Mouse (Mus musculus) thymus, postnatal 14 days (tissue): ENCODE data around the gene Thap12.

ENCODE experiments used
- DNase-seq: peaks from one replicate; pipeline ENCODE4 v3.0.0; 2021

The Thap12 gene

DNA sequence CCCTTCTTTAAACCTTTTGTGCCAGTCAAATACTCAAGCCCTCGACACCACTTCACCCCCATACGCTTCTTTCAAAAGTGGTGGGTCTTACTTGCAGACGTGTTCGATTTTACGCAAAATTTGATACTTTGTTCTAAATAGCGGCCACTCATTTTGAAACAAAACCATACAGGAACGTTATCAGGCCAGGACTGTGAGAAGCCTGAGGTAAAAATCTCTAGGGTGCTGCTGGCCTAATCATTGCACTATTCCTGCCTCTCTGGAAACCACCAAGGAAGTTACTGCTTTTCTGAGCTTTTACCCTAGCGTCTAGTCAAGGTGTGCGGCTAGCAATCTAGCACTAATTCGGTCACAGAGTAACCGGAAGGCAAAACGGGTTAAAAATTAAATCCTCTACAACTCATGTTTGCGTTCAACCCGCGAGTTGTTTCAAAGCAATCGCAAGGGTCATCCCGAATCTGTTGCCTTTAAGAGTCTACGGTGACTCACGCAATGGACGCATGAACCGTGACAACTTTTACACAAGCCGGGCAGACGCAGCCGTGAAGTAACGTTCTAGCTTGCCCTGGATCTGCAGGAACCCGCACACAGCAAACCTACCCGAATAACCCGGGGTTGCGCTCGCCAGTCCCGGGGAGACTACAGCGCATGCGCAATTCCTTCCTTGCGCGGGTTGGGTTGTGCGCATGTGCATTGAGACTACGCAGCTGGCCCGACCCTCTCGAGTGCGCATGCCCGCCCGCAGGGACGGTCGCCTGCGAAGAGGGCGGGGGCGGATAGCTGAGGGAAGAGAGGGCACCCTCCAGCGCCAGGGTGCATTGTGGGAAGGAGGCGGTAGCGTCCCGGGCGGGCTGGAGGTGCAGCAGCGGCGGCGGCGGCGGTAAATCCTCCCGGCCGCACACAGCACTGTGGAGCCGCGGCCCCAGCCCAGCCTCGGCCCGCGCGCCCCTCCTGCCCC lies at the start of gene Thap12:
Gene Thap12 (plus strand): TSS at position 821 of the 958 bp plus-strand sequence.
- peak; percentile 100 for DNase-seq

DNA sequence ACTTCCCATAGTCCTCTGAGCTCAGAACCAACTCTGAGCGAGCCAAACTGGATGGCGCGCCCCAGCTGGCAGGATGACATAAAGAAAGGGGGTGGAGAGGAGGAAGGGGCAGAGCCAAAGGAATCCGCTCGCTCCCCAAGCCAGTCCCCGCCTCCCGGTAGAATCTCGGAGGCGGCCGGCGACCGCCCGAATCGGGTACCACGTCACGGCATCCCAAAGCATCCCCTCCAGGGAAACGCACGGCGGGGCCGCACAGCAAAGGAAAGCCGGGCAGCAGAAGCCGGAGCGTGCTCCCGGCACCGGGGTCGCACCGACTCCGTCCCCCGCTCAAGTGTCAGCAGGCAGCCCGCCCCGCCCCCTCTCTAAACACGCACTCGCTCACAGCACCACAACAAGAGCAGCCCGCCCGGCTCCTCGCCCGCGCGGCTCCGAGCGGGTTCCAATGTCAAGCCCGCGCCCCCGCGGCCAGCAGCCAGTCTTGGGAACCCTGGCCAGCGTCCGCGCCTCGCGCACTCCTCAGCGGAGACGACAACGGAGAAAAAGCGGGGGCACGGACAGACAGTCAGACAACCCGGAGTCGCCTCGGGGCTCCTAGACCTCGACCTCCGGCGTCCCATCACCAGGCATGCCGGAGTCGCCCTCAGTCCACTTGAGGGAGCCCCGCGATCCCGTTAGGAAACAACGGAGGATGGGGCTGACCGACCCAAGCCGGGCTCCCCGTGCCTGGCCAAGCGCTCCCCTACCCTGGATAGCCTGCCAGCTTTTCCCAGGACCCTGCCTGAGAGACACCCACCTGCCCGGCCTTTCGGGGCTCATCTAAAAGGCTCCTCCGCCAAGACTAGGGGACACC lies 47.0 kb upstream of the Thap12 start:
- DNase-seq, result peak; percentile 77

DNA sequence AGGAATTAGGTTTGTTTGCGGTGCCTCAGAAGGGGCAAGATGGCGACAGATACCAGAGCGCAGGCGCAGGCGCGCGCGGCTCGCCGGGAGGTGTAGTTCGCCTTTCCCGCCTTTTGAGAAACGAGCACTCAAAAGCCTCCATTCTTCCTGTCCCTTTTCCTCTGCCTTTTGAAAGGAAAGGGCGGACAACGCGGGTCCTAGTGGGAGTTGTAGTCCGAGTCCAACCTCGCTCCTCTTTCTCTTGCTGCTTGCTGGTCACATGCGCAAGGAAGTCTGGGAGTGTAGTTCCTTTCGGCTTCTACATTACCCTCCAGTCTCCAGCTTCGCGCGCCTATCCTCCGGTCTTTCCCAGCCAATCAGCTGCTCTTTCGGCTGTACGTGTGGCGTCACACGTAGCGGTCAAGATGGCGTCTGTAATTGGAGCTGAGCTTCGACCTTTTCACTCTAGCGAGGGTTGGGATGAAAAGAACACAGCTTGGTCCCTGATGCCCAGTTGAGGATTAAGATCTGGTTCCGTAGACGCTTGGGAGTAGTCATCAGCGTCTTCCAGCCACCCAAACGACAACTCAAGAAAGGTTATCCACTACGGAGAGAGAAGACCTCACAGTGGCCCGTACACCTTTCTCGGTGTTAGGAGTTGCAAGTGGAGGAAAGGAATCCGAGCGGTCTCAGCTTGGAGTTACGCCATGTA lies 46.2 kb upstream of the Thap12 start, which contains the start of gene Emsy:
Gene Emsy (minus strand): TSS at position 253 of the 691 bp plus-strand sequence.
- peak; percentile 91 for DNase-seq

DNA sequence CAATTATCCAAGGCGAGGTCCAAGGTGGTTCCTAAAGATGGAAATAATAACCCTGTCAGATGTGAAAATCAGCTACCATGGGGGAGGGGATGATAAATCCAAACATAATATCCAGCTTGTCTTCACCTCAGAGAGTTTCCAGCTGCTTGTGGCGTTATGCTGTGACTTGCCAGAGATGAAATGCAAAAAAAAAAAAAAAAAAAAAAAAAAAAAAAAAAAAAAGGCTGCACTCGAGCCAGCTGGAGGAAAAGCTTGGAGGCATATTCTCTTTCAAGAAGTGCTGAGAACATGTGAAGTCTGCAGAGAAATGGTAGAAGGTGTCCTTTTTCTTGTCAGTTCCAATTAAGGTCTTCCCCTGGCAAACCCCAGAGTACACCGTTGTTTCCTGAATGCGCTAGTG lies 37.7 kb upstream of the Thap12 start:
- DNase-seq, result no peak

DNA sequence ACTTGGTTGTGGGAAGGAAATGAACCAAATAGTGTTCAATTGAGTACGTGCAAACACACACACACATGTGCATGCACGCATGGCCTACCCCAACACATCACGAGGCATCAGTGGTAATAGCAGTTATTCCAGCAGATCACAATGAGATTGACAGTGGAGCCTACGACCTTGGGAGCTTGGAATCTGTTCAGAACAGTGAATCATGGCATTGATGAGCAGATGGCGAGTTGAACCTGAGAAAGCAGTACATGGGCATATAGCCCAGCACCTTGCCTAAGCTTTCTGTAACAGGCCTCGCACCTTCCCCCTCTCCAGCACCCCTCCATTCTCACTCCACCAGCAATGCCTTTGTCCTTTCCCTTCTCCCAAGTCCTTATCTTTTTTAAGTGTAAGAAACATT lies 37.2 kb upstream of the Thap12 start:
- no peak for DNase-seq

DNA sequence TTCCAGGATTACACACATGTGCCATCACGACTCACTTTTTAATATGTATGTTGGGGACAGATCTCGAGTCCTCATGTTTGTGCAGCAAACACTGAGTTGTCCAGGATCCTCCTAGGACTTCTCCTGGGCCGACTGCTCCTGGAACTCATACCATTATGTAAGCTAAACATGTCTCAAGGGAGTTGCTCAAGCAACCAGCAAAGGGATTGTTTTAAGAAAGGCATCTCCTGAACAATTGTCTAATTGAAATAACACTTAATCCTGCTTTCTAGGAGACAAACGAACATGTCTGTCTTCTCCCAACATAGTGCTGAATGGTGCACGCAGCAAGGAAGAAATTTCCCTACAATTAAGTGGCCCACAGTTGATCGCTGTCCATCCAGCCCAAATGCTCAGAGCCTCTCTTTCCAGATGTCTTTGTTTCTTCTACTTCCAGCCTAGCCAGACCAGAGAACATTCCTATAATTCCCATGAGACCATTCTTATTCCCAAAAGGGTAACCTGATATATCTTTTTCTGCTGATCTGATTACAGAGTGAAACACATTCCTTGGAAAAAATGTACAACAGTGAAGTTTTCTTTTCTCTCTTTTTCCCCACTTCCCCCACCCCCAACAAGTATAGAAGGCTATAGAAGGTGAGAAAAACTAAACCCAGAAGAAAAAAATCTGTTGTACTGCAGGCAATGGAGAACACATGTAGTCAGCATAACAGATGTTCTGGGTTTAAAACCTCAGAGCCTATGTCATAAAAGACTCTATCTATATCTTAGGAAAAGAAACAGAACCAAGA lies 34.8 kb upstream of the Thap12 start:
- no peak for DNase-seq

DNA sequence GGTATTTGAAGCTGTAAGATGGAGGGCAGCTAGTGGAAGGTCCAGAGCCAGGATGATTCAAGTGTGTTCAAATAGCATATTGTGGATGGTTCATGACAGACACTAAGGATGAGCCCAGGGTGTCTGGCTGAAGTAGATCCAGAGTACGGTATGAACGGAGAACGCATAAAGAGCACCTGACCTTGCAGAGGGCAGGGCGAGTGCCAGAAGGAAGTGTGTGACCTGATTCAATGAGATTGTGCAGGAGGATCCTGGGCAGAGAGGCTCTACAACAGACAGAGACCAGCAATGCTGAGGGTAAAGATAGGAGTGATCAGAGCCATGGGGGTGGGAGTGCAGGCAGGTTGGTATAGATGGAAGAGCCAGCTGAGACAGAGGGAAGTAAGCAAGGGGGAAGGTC lies 32.1 kb upstream of the Thap12 start:
- no peak for DNase-seq

DNA sequence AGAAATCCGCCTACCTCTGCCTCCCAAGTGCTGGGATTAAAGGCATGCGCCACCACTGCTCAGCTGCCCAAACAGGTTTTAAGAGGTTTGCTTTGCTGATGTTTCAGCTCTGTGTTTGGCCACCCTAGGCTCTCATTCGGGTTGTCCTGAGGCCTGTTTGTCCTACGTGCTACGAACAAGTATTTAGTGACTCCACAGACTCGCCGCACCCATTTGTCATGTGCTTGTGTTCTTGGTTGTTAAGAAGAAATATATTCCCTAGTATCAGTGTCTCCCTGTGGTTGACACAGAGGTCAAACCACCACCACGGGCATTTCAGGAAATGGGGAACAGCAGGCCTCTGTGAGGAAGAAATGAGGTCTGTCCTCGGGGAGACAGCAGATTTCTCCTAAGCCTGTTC lies 31.5 kb upstream of the Thap12 start:
- no peak for DNase-seq

DNA sequence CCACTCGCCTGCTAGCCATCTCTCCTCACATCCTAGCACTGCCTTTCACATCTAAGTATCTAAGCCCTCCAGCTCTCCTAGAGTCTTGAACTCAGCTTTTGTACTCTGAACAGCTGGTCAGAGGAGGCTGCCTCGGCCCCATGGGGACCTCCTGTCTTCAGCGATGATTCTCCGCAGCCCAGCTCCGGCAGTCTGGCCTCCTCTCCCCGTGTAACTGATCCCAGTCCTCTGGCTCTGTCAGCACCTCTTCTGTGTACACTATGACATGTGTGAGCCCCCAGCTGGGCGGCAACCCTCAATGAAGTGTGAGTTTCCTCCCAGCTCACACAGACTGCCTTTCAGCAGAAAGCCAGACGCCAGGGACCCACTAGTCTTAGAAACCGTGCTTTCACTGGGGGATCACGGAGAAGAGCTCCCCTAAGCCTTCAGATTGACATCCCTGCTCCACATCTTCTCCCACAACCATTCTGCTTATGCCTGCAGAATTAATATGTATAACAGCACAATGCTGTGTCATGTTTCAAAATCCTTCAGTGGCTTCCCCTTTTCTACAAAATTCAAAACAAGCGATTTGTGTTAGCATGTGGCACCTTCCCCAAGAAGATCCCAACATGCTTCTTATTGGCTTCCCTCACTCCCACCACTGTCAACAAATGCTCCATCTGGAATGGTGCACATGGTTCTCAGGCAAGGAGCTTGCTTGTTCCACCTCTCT lies 30.5 kb upstream of the Thap12 start:
- no peak for DNase-seq

DNA sequence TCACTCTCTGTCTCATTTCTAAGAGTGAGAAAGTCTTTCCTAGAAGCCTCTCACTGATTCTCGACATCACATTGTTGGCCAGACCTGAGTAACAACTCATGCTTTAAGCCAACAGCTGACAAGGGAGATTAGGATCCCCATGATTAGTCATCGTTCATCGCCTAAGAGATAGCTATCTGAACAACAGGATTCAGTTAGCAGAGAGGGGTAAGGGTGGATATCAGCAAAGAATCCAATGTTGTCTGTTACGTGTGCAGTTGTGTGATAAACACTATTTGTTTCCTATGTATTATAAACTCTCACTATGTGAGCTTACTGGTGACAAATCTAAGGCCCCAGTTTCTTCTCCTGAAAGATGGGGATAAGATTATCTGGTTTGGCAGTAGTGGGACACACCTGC lies 28.6 kb upstream of the Thap12 start:
- no peak for DNase-seq

DNA sequence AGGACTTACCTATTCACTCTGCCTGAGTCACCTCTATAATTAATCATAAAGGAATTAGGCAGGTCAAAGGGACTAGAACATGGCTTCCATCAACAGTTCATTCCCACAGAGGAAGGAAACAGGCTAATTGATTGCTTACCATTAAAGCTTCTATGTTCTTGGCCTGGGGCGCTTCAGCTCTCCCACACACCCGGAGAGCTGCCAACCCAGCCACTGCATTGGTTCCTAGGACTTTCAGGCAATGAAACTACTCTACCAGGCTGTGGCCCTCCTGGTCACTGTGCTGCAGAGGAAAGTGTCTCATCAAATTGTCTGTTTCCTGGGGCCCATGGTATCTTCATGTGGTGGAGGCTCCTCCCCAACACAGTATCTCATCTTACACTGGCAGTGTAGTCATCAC lies 25.4 kb upstream of the Thap12 start:
- DNase-seq, result no peak

DNA sequence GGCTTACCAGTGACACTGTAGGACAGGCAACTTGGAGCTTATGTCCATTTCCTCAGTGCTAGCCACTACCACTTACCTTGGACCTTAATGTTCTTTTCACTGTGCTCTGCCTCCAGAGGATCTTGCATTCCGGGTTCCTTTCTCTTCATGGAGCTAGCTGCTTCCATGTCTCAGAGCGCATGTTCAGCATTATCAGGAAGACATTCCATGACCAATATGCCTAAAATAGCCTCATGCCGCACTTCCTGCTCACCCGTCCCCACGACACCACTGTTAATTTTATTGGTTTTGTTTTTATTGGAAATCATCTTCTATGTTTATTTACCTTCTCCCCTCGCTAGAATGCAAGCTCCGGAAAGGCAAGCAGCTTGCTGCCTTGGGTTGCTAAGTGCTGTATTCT lies 24.5 kb upstream of the Thap12 start:
- DNase-seq, result no peak

DNA sequence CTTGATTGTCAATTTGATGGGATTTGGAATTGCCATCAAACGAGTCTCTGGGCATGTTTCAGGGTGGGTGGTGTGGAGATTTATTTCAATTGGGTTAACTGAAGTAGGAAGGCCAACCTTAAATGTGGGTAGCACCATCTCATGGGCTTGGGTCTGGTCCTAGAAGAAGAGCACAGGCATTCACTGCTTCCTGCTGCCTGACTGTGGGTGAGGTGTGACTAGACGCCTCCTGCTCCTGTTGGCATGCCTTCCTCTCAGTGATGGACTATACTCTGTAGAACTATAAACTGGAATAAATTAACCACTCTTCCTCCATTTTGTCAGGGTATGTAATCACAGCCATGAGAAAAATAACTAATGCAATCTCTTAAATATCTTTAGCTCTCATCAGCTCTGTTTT lies 22.2 kb upstream of the Thap12 start:
- no peak for DNase-seq

DNA sequence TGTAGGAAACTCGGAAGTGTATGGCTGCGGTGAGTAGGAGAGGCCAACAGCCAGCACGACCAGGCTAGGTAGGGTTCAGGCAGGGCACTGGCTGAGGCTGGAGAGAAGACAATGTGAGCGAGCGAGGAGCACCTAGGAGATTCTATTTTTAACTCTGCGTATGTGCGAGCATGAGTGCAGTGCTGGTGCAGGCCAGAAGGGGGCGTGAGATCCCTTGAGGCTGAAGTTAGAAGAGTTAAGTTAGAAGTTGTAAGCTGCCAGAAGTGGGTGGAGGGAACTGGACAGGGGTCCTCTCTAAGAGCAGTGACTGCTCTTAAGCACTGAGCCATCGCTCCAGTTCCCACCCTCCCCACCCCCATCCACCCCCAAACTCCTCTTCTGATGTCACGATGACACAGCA lies 20.1 kb upstream of the Thap12 start:
- no peak for DNase-seq

DNA sequence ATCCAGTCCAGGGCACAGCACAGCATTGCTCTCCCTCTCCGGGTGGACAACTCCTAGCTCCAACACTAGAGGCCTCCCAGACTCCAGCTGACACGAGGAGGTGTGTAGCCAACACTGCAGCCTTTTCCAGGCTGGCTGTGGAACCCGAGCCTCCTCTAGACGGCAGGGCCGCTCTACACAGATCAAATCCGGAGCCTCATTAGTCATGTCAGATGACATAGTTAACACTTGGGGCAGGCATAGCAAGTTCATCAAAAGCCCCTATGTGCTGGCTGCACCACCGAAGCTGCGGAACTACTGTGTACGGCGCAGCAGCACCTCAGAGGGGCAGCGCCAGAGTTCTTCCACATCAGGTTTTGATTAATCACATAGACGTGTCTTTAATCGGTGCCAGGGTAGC lies 17.0 kb upstream of the Thap12 start:
- DNase-seq, result no peak

DNA sequence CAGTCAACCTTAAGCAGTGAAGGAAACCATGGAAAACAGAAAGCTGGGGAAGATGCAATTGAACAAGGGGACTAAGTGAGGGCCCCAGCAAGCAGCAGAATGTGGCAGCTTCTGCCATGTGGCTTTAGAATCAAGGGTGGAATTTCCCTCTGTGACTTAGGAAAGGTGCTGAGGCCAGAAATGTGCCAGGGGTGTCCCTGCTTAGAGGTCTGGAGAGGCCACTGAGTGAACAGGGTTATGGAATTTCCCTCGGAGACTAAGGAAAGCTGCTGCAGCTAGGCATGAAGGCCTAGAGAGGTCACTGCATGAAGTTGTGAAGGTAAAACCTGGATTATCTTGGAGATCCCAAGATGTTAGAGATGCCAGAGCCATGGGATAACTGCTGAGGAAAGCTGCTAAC lies 12.8 kb upstream of the Thap12 start:
- DNase-seq, result no peak

DNA sequence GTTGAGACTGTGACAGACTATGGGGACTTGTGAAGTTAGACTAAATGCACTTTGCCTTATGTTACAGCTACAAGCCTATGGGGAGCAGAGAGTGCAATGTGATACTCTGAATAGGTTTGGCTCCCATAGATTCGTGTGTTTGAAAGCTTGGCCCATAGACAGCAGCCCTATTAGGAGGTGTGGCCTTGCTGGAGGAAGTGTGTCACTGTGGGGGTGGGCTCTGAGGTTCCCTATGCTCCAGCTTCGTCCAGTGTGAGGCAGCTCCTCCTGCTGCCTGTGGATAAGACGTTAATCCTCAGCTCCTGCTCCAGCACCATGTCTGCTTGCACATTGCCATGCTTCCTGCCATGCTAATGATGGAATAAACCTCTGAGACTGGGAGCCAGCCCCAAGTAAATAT lies 12.1 kb upstream of the Thap12 start:
- no peak for DNase-seq

DNA sequence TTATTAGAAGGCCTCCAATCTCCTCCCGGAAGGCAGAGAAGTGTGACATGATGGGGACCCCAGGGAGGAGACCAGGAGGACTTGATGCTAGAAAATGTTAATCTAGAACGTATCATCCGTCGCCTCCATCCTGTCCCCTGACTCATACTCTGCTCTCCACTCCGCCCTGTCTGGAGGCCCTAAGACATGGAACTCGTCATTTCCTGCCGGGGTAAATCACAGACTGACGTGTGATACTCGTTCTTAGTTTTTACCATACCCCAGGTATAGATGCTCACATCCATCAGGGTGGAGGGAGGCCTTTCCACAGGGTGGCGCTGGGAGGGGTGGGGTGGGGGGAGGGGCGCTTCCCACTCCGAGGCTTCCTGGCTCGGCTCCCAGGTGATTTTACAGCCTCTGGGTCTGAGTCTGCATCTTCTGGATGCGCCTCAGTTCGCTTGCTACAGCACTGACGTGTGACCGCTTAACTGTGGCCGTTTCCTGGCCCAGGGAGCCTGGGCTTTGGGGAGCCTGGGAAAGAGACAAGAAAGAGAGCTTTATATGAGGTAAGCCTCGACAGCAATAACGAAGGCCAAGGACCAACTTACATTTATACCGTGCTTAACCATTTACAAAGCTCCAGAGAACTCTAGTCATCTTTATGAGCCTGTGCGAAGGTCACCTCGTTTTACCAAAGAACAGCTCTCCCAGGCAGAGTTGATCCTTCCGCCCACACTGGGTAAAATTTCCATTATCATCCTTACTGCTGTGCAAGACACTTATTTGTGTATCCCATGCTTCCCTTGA lies 9.9 kb upstream of the Thap12 start:
- DNase-seq, result peak; percentile 36

DNA sequence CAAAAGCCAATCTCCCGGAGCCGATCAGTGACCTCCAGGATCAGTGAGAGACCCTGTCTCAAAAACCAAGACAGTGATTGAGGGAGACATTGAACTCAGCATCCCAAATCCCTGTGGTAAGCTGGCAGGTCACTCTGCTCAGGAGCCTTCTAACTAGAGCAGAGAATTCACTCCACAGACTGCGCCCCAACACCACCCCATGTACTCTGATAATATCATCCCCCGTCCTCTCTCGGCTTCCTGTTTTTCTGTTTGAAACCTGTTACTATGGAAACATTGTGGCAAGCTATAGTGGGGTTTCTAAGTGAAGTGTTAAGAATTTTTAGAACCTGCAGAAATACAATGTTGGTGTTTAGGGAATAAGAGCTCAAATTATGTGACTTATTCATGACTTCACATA lies 8.9 kb upstream of the Thap12 start:
- peak; percentile 83 for DNase-seq

DNA sequence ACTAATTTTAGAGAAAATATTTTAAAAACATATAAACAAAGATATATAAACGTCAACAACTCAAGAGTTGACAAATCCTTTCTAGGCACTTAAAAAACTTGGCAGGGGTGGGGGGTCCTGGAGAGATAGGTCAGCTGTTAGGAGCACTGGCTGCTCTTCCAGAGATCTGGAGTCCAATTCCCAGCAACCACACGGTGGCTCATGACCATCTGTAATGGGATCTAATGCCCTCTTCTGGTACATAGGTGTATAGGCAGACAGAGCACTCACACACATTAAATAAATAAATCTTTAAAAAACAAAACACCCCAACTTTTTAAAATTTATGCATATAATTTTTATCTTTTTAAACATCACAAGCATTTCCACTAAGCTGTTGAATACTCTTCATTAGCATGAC lies 5.4 kb upstream of the Thap12 start:
- no peak for DNase-seq

DNA sequence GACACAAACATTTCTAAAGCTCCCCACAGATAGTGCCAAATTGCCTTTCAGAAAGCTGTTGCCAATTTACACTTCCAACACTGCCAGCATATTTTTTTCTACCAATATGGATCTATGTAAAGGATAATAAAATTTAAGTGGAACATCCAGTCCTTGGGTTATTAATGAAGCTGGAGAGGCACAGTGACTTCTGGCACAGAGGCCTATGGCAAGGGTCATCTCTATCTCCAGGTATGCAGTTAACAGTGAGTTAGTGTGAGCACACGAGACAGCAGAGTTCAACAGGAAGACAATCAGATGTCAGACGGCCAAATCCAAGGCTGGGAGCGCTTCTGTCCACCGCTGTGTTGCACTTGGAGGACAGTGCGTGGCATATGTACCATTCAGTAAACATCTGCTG lies 4.9 kb upstream of the Thap12 start:
- no peak for DNase-seq
